Mouse (Mus musculus) bone marrow macrophage, adult 2 months (primary cell): ENCODE measurements around the gene Camk2g.

ENCODE experiments used
- CTCF ChIP-seq: IDR thresholded peaks from 2 replicates; pipeline ENCODE4 v1.5.1; 2012; ENCODE audit warnings: low read depth, mild to moderate bottlenecking, low read length, moderate library complexity
- POLR2A ChIP-seq: IDR thresholded peaks from 2 replicates; pipeline ENCODE4 v1.6.1; 2012; ENCODE audit warnings: mild to moderate bottlenecking, low read depth, low read length, borderline replicate concordance

GRCm38 (mm10) chr14:20811236-20811635 is 17.3 kb upstream of the Camk2g start:
- no peak for TF ChIP-seq CTCF
- TF ChIP-seq POLR2A, result no peak
